Mouse (Mus musculus) heart, embryonic 13.5 days (tissue): ENCODE measurements around the gene Rflna. TPM values are rescaled to one million over a fixed set of nuclear protein-coding genes. Genes with fewer than 3 reads are reported as not detected.
A peak's percentile ranks its signal among the peaks of the same experiment; 100 is the strongest.

Experiments
- ATAC-seq: fragments of 200-750 bp; cut with Nextera tagmentation; 2 replicates; pipeline ENCODE4 v1.8.0; 2017; ENCODE audit warnings: moderate TSS enrichment; ENCODE audit not compliant: insufficient number of reproducible peaks, low FRiP score, low TSS enrichment; ENCODE audit errors: extremely low read depth
- H3K27ac ChIP-seq: fragments of 300-500 bp; sonication (generic); replicated peaks from 2 replicates; pipeline ENCODE4 v1.5.1; 2015; ENCODE audit warnings: moderate library complexity, mild to moderate bottlenecking, inconsistent platforms
- H3K27me3 ChIP-seq: fragments of 300-500 bp; sonication (generic); replicated peaks from 2 replicates; pipeline ENCODE4 v1.6.1; 2015; ENCODE audit warnings: mild to moderate bottlenecking, inconsistent platforms
- H3K36me3 ChIP-seq: fragments of 300-500 bp; sonication (generic); 2 replicates; pipeline ENCODE4 v1.6.1; 2015; ENCODE audit warnings: mild to moderate bottlenecking, inconsistent platforms
- H3K4me1 ChIP-seq: fragments of 300-500 bp; sonication (generic); 2 replicates; pipeline ENCODE4 v1.6.1; 2015; ENCODE audit warnings: inconsistent platforms
- H3K4me2 ChIP-seq: fragments of 300-500 bp; sonication (generic); 2 replicates; pipeline ENCODE4 v1.6.1; 2015; ENCODE audit warnings: inconsistent platforms, mild to moderate bottlenecking, moderate library complexity
- H3K4me3 ChIP-seq: fragments of 300-500 bp; sonication (generic); 2 replicates; pipeline ENCODE4 v1.5.1; 2015; ENCODE audit warnings: moderate library complexity, mild to moderate bottlenecking, inconsistent platforms
- H3K9ac ChIP-seq: fragments of 300-500 bp; sonication (generic); 2 replicates; pipeline ENCODE4 v1.6.1; 2015; ENCODE audit warnings: inconsistent platforms, mild to moderate bottlenecking, moderate library complexity
- H3K9me3 ChIP-seq: fragments of 300-500 bp; sonication (generic); 2 replicates; pipeline ENCODE4 v1.6.1; 2016; ENCODE audit warnings: inconsistent platforms
- WGBS: fragments of 180-500 bp; shearing (Covaris S2); methylation state at CpG from one replicate; pipeline ENCODE4 v1.1.7; 2015; ENCODE audit warnings: mixed read lengths; 5-methylcytosine and 5-hydroxymethylcytosine counted together
- polyA plus RNA-seq: library from polyadenylated mRNA; unstranded; fragments of >200 nt; fragmentation: Nextera tagmentation; extraction: Ambion mirVana; gene quantifications from 2 replicates; pipeline ENCODE4 v1.2.1, GENCODE M21; 2015

Gene Rflna
- polyA plus RNA-seq, 1 experiment from 2014 or later: 1.6 TPM

- Histone ChIP-seq H3K4me2 (peak overlapping the region; percentile 1; the same call in 1 of the 2 replicates), H3K9me3 (no peaks in the 10 kb centered on the region), H3K4me3 (no peak overlapping the region), H3K9ac (peak overlapping the region; percentile 55), H3K27ac (peak overlapping the region; percentile 79; the same call in 1 of the 2 replicates), H3K27me3 (no peaks in the 10 kb centered on the region), H3K4me1 (peaks cover 94% of the 10 kb centered on the region), H3K36me3 (peaks cover 53% of the 10 kb centered on the region)
- ATAC-seq: no peak
- WGBS: 48% methylated on average over 7 of the region's 7 CpGs
Observed at GRCm38 (mm10) chr5:125053661-125054060, 50.6 kb downstream of the Rflna start.

- H3K27me3 ChIP-seq: no peaks in the 10 kb centered on the region
- peaks cover 31% of the 10 kb centered on the region for H3K36me3 ChIP-seq
- H3K4me1 ChIP-seq: peaks cover 94% of the 10 kb centered on the region
- H3K4me3 ChIP-seq: no peak overlapping the region
- no peaks in the 10 kb centered on the region for H3K9me3 ChIP-seq
- 71% methylated on average over 8 of the region's 8 CpGs for WGBS
- H3K27ac ChIP-seq: no peak overlapping the region
- H3K4me2 ChIP-seq: peak overlapping the region; percentile 69; the same call in 1 of the 2 replicates
- peak overlapping the region; percentile 79; the same call in 1 of the 2 replicates for H3K9ac ChIP-seq
- no peak for ATAC-seq
Observed at GRCm38 (mm10) chr5:125055901-125056300, 52.9 kb downstream of the Rflna start.

- no peak for ATAC-seq
- 44% methylated on average over 6 of the region's 6 CpGs for WGBS
- H3K9ac ChIP-seq: peak overlapping the region; percentile 79; the same call in 1 of the 2 replicates
- H3K4me2 ChIP-seq: peak overlapping the region; percentile 69
- peak overlapping the region; percentile 45; the same call in 1 of the 2 replicates for H3K4me3 ChIP-seq
- H3K9me3 ChIP-seq: no peaks in the 10 kb centered on the region
- H3K27ac ChIP-seq: peak overlapping the region; percentile 60
- H3K36me3 ChIP-seq: peaks cover 28% of the 10 kb centered on the region
- H3K4me1 ChIP-seq: peaks cover 93% of the 10 kb centered on the region
- H3K27me3 ChIP-seq: no peaks in the 10 kb centered on the region
Observed at GRCm38 (mm10) chr5:125056331-125056695, 53.3 kb downstream of the Rflna start.

DNA sequence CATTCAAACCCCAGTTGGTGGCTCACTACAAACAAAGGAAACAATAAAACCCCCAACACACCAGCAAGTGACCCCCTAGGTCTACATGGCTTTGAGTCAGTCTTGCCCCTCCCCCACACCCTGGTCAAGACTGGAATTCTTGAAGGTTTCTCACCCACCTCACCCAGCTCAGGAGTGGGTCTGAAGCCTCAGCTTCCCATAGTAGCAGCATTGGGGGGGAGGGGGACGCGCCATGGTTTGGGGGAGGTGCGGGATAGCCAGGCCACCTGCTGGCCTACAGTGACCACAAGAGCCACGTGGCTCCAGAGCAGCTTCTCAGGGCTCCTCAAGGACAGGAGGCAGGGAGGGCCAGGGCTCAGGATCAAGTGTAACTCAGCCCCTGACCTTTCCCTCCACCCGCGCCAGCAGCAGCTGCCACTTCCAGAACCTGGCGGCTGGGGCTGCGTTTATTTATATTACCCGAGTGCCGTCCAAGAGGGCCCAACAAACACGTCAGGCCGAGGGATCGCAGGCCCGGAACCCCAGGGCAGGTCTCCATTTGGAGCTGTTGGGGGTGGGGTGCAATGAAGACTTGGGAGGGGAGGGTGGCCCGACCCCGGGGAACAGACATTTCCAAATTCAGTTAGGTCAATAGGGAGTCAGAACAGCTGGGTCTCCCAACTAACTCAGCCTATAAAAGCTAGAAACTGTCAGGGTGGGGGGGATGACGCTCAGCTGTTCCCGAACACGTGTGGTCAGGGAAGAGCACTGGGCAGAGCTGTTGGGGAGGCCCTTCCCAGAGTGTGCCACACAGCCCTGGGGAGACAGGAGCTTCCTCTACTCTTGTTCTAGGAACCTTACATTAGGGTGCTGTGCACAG lies 53.9 kb downstream of the Rflna start:
- Histone ChIP-seq H3K27me3 (no peaks in the 10 kb centered on the region), H3K36me3 (peaks cover 33% of the 10 kb centered on the region), H3K27ac (peak overlapping the region; percentile 60), H3K4me3 (peak overlapping the region; percentile 45), H3K9ac (peak overlapping the region; percentile 79), H3K4me1 (peaks cover 93% of the 10 kb centered on the region), H3K4me2 (peak overlapping the region; percentile 69), H3K9me3 (no peaks in the 10 kb centered on the region)
- WGBS: 19% methylated on average over 19 of the region's 19 CpGs
- ATAC-seq: no peak

- no peak for ATAC-seq
- H3K9ac ChIP-seq: peak overlapping the region; percentile 79
- H3K36me3 ChIP-seq: peaks cover 32% of the 10 kb centered on the region
- no peaks in the 10 kb centered on the region for H3K27me3 ChIP-seq
- peak overlapping the region; percentile 45 for H3K4me3 ChIP-seq
- H3K27ac ChIP-seq: peak overlapping the region; percentile 70
- WGBS: 13% methylated on average over 29 of the region's 29 CpGs
- H3K4me1 ChIP-seq: peaks cover 90% of the 10 kb centered on the region
- no peaks in the 10 kb centered on the region for H3K9me3 ChIP-seq
- H3K4me2 ChIP-seq: peak overlapping the region; percentile 69
Observed at GRCm38 (mm10) chr5:125057555-125058266, 54.7 kb downstream of the Rflna start.

GRCm38 (mm10) chr5:125058267-125058668 lies 55.2 kb downstream of the Rflna start:
- Histone ChIP-seq H3K9me3 (no peaks in the 10 kb centered on the region), H3K27ac (peak overlapping the region; percentile 70), H3K4me1 (peaks cover 90% of the 10 kb centered on the region), H3K27me3 (no peaks in the 10 kb centered on the region), H3K9ac (peak overlapping the region; percentile 79), H3K36me3 (peaks cover 26% of the 10 kb centered on the region), H3K4me2 (peak overlapping the region; percentile 69), H3K4me3 (peak overlapping the region; percentile 45)
- ATAC-seq: no peak
- WGBS: 3% methylated on average over 29 of the region's 29 CpGs

Other genes starting within 250 kb of the Rflna start
- gene Ccdc92, start 140.8 kb upstream of the Rflna start, polyA plus RNA-seq: 3.7 and 4.4 TPM in 2 replicates
- 59.2 and 59.8 TPM in 2 replicates for gene Zfp664, start 140.5 kb upstream of the Rflna start, polyA plus RNA-seq
- gene Ncor2, start 176.0 kb downstream of the Rflna start, polyA plus RNA-seq: 16.5 and 17.0 TPM in 2 replicates